Mouse (Mus musculus): ENCODE measurements around the gene Gpr176.

GRCm38 (mm10) chr2:118230544-118230943, 142.7 kb downstream of the Gpr176 start:
- TF ChIP-seq CTCF (conservative IDR thresholded peaks at IDR 0.05; ENCODE audit: insufficient read depth, insufficient read length, low read depth, low read length) (no peak), POLR2A (IDR thresholded peaks at IDR 0.05; ENCODE audit: low read depth, low read length) (no peak)
